ENCODE assay signal across 31 mouse cellular contexts in the genomic region with DNA sequence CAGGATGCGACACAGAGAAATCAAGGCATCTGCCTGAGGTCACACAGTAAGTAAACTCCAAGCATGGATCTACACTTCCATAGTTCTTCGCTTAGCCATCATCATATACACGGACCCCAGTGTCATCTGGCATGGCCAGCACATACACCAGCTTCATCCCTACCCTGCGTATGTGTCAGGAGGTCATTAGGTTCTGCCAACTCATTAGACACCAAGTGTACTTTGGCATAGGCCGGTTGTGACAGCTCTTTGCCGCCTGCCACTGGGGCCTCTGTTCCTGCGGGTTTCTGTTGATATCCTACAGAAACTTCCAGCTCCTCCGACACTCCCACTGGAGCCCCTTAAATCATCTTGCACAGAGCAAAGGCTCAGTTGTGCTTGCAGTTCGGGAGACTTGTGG.
"Had no signal": no experiment of that assay in that cellular context is flagged by ENCODE, and none has a peak within 500 bp of the region (broad histone marks: within the 10 kb centered on the region; RNA-seq: fewer than 3 reads in every experiment).

No protein-coding gene starts in this region.

- DNase-seq: left cerebral cortex, postnatal 4 days; liver; liver, embryonic 13.5 days; lung, adult 18-20 months; lung, adult 2 months; lung, embryonic 14.5 days; lung, postnatal 10 days; lung, postnatal 14 days; lung, postnatal 36 days; lung, postnatal 4 days; midbrain, embryonic 14.5 days had no signal

- H3K4me3 ChIP-seq: left cerebral cortex, adult 2 months; limb, embryonic 10.5 days; limb, embryonic 12.5 days; limb, embryonic 13.5 days; limb, embryonic 15.5 days; liver, embryonic 13.5 days; liver, embryonic 15.5 days; lung, embryonic 15.5 days; megakaryocyte, embryonic 14.5 days; midbrain, embryonic 10.5 days; midbrain, embryonic 12.5 days; midbrain, embryonic 13.5 days; midbrain, embryonic 15.5 days; myocyte had no signal

- H3K9me3 ChIP-seq: limb, embryonic 10.5 days; limb, embryonic 12.5 days; limb, embryonic 13.5 days; limb, embryonic 15.5 days; liver, embryonic 13.5 days; liver, embryonic 15.5 days; lung, embryonic 15.5 days; megakaryocyte, embryonic 14.5 days; midbrain, embryonic 10.5 days; midbrain, embryonic 12.5 days; midbrain, embryonic 13.5 days; midbrain, embryonic 15.5 days had no signal

- H3K9ac ChIP-seq: limb, embryonic 12.5 days; limb, embryonic 13.5 days; limb, embryonic 15.5 days; liver, embryonic 13.5 days; liver, embryonic 14.5 days; liver, embryonic 15.5 days; liver, postnatal 0 days; lung, embryonic 14.5 days; lung, embryonic 15.5 days; midbrain, embryonic 12.5 days; midbrain, embryonic 13.5 days; midbrain, embryonic 15.5 days had no signal

- H3K27ac ChIP-seq: left cerebral cortex, adult 2 months; limb, embryonic 10.5 days; limb, embryonic 12.5 days; limb, embryonic 13.5 days; limb, embryonic 15.5 days; liver, embryonic 13.5 days; liver, embryonic 14.5 days; liver, embryonic 15.5 days; lung, embryonic 15.5 days; macrophage; midbrain, embryonic 10.5 days; midbrain, embryonic 12.5 days; midbrain, embryonic 13.5 days; midbrain, embryonic 15.5 days had no signal

- H3K4me1 ChIP-seq: limb, embryonic 12.5 days; midbrain, embryonic 15.5 days had no signal

- H3K4me2 ChIP-seq: limb, embryonic 12.5 days; limb, embryonic 13.5 days; limb, embryonic 15.5 days; liver, embryonic 11.5 days; liver, embryonic 13.5 days; liver, embryonic 15.5 days; lung, embryonic 14.5 days; lung, embryonic 15.5 days; midbrain, embryonic 11.5 days; midbrain, embryonic 12.5 days; midbrain, embryonic 13.5 days; midbrain, embryonic 15.5 days had no signal

- ATAC-seq: liver, postnatal 0 days; lung, postnatal 0 days; midbrain, embryonic 13.5 days; midbrain, embryonic 15.5 days; midbrain, embryonic 16.5 days had no signal

- H3K36me3 ChIP-seq: limb, embryonic 10.5 days; limb, embryonic 12.5 days; limb, embryonic 13.5 days; limb, embryonic 15.5 days; liver, embryonic 13.5 days; liver, embryonic 15.5 days; lung, embryonic 15.5 days; midbrain, embryonic 10.5 days; midbrain, embryonic 12.5 days; midbrain, embryonic 13.5 days; midbrain, embryonic 15.5 days had no signal
